Mouse (Mus musculus): Measurements from ENCODE around the gene Wdr95.

Wdr95 gene

DNA sequence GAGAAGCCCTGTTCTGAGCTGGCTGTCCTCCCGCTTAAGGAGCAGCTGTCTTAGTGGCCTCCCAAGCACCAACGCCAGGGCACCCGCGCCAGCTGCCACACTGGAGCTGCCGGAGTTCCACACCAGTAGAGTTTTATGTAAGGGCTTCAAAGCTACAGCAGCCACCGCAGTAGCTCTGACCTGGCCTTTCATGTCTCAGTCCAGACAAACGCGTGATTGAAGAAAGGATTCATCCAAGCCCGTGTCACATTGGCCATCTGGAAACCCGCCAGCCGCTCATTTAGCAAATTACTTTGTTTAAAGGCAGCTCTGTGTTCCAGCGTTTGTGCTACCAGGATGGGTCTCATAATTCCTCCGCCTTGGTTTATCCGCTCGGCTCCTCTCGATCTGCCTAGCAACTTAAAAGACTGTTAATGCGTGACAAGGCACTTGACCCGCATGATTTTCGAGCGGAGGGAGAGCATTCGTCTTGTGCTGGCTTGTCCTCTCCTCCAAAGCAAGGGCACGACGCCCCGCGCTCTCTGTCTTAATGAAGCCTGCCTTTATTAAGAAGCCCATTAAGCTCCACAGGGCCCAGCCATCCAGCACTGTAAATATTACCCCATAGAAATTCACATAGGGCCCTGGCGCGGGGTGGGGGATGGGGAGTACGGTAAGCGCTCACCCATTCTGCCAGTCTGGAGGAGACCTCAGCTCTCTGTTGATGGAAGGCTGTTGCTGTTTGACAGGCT, at the start of gene Wdr95:
TSS of gene Wdr95 (plus strand) at position 681 of the 731 bp plus-strand sequence.
- no peak for ATAC-seq (ENCODE audit: insufficient number of reproducible peaks, low FRiP score, low TSS enrichment)

DNA sequence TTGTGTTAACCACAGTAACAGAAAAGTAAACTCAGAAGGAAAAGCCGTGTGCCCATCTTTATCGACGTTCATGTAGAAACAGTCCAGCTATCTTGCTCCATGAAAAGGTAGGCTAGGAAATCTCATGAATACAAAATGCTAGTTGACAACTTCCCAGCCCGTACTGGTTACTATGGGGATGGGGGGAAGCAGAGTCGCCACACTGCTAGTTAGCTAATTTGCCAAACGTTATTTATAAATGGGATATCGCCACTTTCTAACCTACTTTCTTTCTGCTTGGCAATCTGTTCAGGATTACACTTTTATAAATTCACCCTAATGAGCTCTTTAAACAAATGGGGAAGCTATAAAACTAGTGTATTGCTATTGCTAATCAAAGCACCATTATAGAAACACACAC, 46.6 kb upstream of the Wdr95 start:
- ATAC-seq (ENCODE audit: insufficient number of reproducible peaks, low FRiP score, low TSS enrichment) = no peak

DNA sequence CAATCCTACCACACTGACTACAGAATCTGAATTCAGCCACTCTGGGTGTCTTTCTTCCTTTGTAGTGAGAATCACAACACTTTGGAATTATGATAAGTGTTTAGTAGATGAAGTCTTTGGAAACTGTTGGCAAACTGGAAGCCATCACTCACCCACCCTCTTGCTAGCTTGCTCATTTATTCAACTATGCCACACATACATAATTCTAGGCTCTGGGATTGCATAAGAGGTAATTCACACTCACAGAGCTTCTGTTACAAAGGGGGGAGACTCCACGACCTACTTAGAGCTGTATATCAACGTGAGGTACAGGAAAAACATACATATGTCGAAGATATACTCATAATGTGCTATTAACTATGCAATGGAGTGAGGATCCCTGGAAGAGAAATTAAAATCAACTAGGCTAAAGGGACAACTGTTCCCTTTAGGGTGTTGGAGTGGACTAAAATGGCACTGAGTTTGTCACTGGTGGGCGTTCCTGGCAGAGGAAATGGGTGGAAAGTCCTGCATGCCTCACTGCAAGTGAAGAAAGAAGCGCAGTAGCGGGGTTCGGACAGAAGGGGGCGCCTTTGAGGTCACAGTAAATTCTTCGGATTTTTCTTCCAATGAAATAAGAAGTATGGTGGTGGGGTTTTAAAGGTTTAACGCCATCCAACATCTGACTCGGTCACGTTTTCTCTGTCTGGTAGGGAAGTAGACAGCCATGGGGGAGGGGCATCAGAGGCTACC, 45.0 kb upstream of the Wdr95 start:
- ATAC-seq (ENCODE audit: insufficient number of reproducible peaks, low FRiP score, low TSS enrichment) = no peak

DNA sequence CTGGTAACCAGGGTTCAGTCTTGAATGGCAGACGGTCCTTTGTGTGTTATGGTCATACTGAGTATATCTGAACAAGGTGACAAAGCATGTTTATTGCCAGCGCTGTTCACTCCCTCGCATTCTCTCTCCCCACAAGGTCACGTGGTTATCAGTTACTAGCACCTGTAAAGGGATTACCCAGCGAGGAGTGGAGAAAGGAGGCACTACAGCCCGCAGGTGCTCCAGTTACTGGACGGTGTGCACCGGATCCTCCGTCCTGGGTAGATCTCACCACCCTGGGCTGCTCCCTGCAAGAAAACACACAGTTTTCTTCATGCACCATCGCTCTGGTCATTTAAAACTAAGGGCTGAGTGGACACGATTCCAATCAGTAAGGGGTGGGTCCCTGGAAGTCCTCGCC, 44.2 kb upstream of the Wdr95 start:
- no peak for ATAC-seq (ENCODE audit: insufficient number of reproducible peaks, low FRiP score, low TSS enrichment)

DNA sequence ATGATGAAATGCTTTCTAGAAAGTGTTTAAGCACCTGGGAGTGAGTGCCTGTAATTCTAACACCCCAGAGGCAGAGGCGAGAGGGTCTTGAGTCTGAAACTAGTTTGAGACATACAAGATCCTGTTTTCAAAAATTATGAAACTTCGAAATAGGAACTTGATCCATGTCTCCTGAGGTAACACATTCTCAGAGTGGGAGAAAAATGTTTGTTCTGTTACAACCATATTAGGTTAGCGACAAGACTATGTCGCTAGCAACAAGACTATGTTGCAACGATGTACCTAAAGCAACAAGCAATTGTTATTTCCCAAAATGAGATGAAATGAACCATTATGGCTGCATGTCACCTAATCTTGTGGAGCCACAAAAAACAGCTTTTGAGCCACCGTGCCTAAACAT, 43.0 kb upstream of the Wdr95 start:
- no peak for ATAC-seq (ENCODE audit: insufficient number of reproducible peaks, low FRiP score, low TSS enrichment)

DNA sequence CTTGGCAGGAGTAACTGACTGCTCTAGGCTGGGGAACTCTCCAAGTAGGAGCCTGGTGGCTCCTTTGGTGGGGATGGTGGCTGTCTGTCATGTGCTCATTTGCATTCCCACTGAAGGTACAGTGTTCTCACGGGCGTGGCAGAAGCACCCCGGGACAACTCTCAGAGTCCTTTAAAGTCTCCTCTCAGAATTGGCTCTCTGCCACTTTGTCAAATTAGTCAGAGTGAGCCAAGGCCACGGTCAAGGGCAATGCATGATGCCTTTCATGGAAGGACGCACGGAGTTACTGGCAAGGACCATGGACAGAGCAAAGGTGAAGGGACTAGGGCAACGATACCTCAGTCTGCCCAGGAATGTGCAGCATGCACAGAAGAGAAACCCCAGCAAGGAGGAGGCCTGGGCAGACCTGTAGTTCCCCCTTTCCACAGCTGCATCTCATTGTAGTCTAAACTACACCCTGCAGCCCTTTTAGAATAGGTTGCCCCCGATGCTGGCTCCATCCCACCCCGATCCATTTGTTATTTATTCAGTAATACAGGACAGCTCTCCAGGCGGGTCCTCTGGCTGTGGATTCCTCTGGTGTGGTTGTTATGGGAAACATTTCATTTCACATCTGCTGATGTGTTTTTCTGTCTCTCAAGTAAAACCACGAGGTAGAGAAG, 40.0 kb upstream of the Wdr95 start:
- no peak for ATAC-seq (ENCODE audit: insufficient number of reproducible peaks, low FRiP score, low TSS enrichment)

DNA sequence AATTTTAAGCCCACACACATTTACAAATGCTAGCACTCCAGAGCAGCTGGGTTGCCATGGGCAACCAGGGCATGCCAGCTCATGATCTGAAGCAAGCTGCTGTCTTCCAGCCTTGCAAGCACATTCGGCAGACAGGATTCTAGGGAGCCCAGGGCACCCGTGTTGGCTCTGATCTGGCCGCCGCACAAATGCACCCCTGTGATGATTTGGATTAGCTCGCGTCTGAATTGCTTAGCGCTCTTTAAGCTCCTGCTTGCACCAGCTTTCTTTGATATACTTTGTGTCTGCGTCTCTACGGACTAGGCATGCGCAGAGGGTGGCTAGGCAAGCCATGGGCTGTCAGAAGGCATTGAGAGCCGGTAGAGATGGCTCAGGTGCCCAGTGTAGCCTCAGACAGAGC, 39.3 kb upstream of the Wdr95 start:
- no peak for ATAC-seq (ENCODE audit: insufficient number of reproducible peaks, low FRiP score, low TSS enrichment)

DNA sequence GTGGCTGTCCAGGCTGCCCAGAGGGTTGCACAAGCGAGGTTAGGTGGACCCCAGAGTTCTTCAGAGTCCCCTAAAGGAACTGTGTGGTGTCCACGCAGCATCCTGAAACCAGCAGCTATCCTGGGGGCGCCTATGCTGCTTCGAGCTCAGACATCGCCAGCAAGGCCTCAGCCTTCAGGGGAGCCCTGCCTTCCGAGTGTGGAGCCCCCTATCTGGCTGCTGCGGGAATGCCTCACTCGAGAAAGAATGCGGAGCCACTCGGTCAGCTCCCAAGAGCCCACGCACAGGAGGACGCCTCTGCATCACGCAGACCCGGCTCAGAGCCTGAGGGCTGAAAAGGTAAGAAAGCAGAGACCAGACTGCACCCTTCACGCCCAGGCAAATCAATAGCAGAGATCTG, 38.2 kb upstream of the Wdr95 start:
- ATAC-seq (ENCODE audit: insufficient number of reproducible peaks, low FRiP score, low TSS enrichment) = no peak

DNA sequence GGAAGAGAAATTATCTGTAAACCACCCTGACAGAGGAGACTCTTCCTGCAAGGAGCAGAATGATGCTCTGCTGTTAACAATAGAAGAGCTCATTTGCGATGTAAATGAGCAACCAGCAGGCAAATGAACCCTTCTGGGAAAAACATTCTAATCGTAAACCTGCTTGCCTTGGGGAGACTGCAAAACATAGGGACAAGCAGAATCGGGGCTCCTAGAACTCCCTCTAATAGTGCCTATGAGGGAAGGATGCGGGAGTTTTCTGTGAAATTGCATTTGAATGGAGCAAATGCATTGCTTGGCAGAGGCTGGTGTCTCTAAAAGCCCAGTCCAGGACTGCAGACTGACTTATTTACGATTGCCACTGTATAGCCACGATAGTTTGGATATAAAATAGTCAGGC, 32.8 kb upstream of the Wdr95 start:
- no peak for ATAC-seq (ENCODE audit: insufficient number of reproducible peaks, low FRiP score, low TSS enrichment)

DNA sequence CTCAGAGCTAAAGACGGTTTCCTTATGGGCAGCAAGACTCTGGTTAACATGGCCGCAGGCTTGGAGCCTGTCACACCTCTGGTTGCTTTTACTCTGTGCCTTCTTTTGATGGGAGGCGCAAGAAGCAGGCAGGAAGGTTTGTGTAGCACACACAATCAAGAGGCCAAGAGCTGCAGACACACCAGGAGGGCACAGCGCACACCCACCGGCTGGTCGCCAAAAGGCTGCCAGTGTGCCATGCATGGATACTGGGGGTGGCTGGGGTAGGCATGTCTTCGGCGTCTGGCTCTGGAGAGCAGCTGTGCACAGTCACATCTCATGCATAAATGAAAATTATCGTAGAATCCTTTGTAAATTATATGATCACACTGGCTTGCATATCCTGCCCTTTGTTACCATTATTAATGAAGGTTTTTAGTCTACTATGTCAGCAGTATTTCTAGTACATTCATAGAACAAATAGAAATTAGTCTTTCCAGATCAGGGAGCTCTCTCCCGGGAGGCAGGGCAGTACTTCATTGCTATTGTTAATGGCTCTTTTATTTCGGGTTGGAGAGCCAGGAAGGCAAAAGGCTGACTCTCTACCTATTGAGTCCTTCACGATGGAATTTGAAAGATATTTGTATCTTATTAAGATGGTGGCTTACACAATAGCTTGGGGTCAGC, 31.9 kb upstream of the Wdr95 start:
- ATAC-seq (ENCODE audit: insufficient number of reproducible peaks, low FRiP score, low TSS enrichment) = no peak

DNA sequence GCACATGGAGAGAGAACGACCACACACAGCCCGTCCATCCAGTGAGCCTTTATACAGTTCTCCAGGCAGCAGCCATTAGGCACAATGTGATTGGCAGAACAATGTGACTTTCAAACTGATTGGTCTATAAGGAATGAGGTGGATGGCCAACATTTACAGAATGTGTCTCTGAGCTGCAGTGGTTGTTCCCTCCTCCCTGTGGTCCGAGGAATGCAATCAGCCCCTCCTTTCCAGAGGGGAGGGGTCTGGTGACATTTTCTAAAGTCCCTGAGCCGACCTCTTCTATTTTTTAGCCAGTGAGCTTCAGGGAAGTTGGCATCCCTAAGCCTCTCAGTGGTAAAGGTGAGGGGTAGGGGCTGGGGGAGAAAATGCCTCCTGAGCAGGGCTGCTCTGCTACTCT, 28.5 kb upstream of the Wdr95 start:
- no peak for ATAC-seq (ENCODE audit: insufficient number of reproducible peaks, low FRiP score, low TSS enrichment)

DNA sequence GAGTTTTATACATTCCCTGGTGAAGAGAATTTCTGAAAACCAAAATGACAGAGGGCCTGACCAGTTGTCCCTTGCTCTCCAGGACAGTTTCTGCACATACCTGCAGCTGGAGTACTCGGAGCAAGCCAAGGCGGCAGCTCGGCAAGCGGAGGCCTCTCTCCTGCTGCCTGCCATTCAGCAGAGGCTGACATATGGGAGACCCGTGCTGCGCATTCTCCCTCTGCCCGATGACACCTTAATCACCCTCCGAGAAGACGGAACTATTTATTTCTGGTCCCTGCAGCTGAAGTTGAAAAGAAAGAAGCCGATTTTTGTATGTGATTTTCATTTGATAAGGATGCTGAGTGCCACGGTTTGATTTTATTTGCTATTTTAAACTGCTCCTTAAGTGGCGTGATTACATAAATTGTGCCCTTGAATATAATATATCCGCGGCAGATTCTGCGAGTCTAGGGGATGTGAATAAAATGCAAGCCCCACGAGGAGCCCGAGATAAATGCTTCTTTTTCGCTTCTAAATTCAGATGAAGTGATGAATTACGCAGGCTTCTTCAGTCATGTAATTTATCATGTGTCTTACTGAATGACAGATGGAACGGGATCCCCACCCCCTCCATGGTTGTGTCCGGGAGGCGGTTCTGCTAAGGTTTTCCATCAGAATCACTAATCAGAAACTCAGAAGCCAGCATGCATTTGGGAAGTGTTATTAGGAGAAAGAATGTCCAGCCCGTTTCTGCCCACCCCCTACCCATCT, 24.9 kb upstream of the Wdr95 start:
- no peak for ATAC-seq (ENCODE audit: insufficient number of reproducible peaks, low FRiP score, low TSS enrichment)

DNA sequence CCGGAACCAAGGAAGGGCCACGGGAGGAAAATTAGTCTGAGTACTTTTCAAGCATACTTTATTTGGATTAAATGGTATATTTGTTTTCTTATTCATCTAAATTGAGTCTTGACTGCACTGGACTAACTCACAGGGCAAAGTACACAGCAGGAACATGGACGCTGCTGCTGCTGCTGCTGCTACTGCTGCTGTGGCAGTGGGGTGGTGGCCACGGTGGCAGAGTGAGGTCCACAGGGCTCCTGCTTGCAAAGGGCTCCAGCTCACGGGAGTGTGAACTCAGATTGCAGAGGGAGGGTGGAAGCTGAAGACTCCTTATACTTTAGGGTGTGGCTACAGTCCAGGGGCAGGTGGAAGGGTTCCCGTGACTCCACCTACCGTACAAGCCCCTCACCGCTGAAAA, 23.5 kb upstream of the Wdr95 start:
- ATAC-seq (ENCODE audit: insufficient number of reproducible peaks, low FRiP score, low TSS enrichment) = no peak

DNA sequence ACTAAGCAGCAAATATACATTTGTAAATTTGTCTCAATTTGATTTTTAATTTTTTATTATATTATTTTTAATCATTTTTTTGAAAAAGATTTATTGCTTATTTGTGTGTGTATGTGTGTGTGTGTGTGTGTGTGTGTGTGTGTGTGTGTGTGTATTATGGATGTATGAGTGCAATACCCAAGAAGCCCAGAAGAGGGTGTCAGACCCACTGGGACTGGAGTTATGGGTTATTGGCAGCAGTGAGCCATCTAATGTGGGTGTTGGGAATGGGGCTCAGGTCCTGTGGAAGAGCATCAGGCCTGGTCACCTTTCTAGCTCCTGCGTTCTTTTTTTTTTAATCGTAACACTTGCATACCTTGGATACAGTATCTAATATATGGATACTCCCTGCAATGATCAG, 22.4 kb upstream of the Wdr95 start:
- no peak for ATAC-seq (ENCODE audit: insufficient number of reproducible peaks, low FRiP score, low TSS enrichment)

DNA sequence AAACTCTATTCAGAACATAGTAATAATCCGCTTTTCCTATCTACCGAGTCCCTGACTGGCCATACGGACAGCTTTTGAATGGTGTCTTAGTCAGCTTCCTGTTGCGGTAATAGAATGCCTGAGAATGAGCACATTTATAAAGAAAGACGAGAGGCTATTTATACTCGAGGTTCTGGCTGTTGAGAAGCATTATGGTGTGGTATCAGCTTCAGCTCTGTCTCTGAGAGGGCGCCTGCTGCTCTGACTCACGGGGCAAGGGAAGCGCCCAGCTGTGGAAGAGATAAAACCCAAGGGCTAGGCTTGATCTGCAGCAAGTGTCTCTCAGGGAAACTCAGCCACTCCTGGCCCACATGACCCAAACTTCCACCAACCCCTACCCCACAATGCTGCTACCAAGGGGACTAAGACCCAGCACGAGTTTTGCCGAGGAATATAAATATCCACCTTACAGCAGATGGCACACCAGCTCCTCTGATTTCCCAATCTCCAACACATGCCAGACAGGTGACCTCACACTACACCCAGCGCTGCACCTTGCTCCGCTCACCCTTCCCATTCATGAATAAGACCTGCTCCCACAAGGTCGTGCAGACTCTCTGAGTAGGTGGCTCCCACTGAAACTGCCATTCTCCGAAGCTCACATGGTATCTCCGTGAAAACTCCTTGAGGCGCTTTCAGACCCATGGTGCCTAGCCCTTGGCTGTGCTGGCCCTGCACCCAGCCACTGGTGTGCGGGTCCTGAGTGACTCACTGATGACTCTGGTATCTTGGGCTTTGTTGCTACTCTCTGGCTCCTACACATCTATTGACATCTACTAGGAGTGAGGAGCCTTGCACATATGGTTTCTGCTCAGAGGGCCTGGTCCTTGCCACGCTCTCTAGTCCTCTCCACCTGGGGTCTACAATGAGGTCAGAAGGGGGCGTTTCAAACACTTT, 20.1 kb upstream of the Wdr95 start:
- no peak for ATAC-seq (ENCODE audit: insufficient number of reproducible peaks, low FRiP score, low TSS enrichment)

DNA sequence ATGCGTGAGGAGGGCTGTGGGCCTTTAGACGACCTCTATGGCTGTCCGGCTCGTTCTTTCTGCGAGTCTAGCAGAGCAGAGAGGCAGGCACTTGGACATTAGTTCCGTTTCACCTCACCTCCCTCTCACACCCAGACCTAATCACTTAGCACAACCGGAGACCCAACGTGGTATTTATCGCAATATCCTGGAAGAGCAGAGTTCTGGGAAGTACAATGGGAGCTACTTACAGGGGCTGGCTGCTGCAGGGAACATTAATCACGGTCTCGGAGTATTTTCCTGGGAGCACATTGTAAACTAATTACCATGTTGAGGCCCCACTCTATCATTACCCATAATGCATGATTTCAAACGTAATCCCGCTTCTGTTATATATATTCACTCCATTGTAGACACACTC, 18.2 kb upstream of the Wdr95 start:
- no peak for ATAC-seq (ENCODE audit: insufficient number of reproducible peaks, low FRiP score, low TSS enrichment)

DNA sequence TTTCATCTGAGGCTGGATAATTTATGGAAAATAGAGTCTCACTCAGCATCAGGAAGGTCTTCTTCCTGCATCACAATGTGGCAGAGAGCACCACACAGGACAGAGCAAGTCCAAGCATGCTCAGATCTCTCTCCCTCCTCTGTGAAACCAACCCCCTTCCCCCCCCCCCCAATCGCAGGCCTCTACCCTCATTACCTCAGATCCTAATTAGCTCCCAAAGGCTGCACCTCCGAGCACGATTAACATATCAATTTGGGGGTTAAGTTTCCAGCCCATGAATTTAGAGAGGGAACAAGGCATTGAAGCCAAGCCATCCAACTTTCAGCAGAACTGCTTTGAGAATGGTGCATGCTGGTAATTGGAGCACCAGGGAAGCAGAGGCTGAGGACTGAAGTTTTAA, 15.8 kb upstream of the Wdr95 start:
- ATAC-seq (ENCODE audit: insufficient number of reproducible peaks, low FRiP score, low TSS enrichment) = no peak

DNA sequence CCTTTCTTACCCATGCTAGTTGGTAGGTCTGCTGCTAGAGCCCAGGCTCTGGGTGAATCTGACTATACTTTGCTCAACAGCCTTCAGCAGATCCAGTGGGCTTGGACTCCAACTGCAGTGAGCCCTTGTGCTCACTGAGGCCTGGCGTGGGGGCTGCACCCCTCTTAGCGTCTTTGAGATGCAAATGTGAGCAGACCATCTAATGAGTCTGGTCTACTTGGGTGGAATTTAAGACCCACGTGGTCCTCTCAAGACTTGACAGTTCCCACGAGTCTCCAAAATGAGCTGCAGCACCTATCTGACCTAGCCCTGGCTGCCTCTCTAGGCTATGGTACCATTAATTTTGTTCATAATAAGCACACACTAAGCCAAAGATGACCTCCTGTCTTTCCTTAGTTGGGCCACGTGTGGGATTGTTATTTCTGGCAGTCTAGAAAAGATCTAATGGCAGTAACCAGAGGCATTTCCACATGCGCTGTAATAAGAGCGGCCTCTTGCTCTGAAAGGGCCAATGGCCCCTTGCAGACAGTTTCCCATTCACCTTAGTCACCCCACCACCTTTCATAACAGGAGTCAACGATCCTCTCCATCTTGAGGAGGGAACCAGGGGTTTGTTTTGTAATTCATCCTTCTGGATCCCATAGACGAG, 14.9 kb upstream of the Wdr95 start:
- no peak for ATAC-seq (ENCODE audit: insufficient number of reproducible peaks, low FRiP score, low TSS enrichment)

Data from cerebellum, adult (tissue).